Mouse (Mus musculus): ENCODE measurements around the gene Efhd2.

- TF ChIP-seq CTCF (IDR thresholded peaks at IDR 0.05; ENCODE audit: low read depth, low read length) (no peak), EP300 (IDR thresholded peaks at IDR 0.05; ENCODE audit: insufficient read depth, low read depth, low read length) (no peak)
These were observed 24.2 kb upstream of the Efhd2 start for GRCm38 (mm10) chr4:141898905-141899304.

Measured in ES-Bruce4 (cell line).